Mouse (Mus musculus): ENCODE results near the gene Gm20388. TPM values are rescaled to one million over a fixed set of nuclear protein-coding genes. Genes with fewer than 3 reads are reported as not detected.
A peak's percentile ranks its signal among the peaks of the same experiment; 100 is the strongest.

Gm20388 gene
- polyA plus RNA-seq, 1 experiment from 2014 or later = 8.3 TPM

DNA sequence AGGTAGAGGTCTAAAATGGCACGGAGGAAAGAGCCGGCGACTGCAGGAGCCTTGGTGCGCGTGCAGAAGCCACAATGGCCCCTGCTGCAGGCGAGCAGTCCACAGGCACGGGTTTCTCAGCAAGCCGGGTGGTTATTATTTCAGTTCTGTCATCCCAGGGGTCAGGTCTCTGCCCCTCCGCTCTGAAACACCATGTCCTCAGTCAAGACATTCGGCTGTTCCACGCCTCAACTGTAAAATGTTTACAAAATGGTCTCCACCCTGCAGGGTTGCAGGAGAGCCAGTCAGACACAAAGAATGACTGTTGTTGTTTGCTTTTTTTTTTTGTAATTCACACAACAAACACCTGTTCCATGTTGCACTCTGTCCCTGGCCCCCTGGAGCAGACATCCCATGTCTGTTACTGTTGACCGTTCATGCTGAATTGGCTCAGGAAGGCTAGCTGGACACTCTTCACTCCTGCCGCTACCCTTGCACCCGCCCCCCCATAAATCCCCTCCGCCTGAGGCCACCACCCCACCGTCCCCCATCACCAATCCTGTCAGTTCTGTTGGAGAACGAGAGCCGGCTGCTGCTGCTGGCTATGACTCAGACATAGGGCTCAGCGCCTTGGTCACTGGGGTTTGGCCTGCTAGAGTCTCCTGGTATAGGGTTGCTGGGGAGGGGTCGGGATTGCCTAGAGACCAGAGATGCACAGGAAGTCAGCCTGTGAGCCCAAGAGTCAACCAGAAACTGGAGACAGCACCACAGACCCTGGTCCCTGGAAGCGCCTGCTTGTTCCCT, 350.9 kb downstream of the Gm20388 start:
- H3K36me3 ChIP-seq (ENCODE audit: control insufficient read depth, insufficient read depth, low read length) = no peaks in the 10 kb centered on the region
- no peak for DNase-seq (ENCODE audit: low spot score)
- no peak for ATAC-seq (replicated peaks; ENCODE audit: low FRiP score, low TSS enrichment, low read depth)

GRCm38 (mm10) chr8:120263879-120264278, 353.2 kb downstream of the Gm20388 start:
- no peak overlapping the region for H3K4me3 ChIP-seq (ENCODE audit: low read depth, low read length)
- H3K4me1 ChIP-seq (replicated peaks; ENCODE audit: control insufficient read depth, insufficient read depth, low read length) = peaks cover 78% of the 10 kb centered on the region
- ATAC-seq (replicated peaks; ENCODE audit: low FRiP score, low TSS enrichment, low read depth) = no peak
- no peaks in the 10 kb centered on the region for H3K36me3 ChIP-seq (ENCODE audit: control insufficient read depth, insufficient read depth, low read length)
- no peaks in the 10 kb centered on the region for H3K9me3 ChIP-seq (ENCODE audit: control insufficient read depth, low read length)
- H3K9ac ChIP-seq (ENCODE audit: low read length) = no peak overlapping the region
- no peaks in the 10 kb centered on the region for H3K27me3 ChIP-seq (replicated peaks; ENCODE audit: control insufficient read depth, insufficient read depth, low read length)
- DNase-seq (ENCODE audit: low spot score) = no peak
- peak overlapping the region; percentile 95; the same call in 1 of the 2 replicates for H3K27ac ChIP-seq (ENCODE audit: low read depth)
- H3K4me2 ChIP-seq (ENCODE audit: low read length) = no peak overlapping the region
- WGBS = 89% methylated on average over 5 of the region's 5 CpGs

More for the DNA sequence above, 350.9 kb downstream of the Gm20388 start:
- H3K4me2 ChIP-seq (ENCODE audit: low read length) = peak overlapping the region; percentile 6; the same call in 1 of the 2 replicates
- 18% methylated on average over 21 of the region's 21 CpGs for WGBS
- peaks cover 70% of the 10 kb centered on the region for H3K4me1 ChIP-seq (replicated peaks; ENCODE audit: control insufficient read depth, insufficient read depth, low read length)
- no peak overlapping the region for H3K4me3 ChIP-seq (ENCODE audit: low read depth, low read length)
- peak overlapping the region; percentile 20; the same call in 1 of the 2 replicates for H3K27ac ChIP-seq (ENCODE audit: low read depth)
- no peak overlapping the region for H3K9ac ChIP-seq (ENCODE audit: low read length)
- no peaks in the 10 kb centered on the region for H3K9me3 ChIP-seq (ENCODE audit: control insufficient read depth, low read length)
- no peaks in the 10 kb centered on the region for H3K27me3 ChIP-seq (replicated peaks; ENCODE audit: control insufficient read depth, insufficient read depth, low read length)

GRCm38 (mm10) chr8:120264388-120264943, 353.8 kb downstream of the Gm20388 start:
- Histone ChIP-seq H3K4me3 (ENCODE audit: low read depth, low read length) (no peak overlapping the region), H3K4me2 (ENCODE audit: low read length) (peak overlapping the region; percentile 32), H3K27me3 (replicated peaks; ENCODE audit: control insufficient read depth, insufficient read depth, low read length) (no peaks in the 10 kb centered on the region), H3K27ac (ENCODE audit: low read depth) (peak overlapping the region; percentile 95), H3K9ac (ENCODE audit: low read length) (no peak overlapping the region), H3K9me3 (ENCODE audit: control insufficient read depth, low read length) (no peaks in the 10 kb centered on the region), H3K4me1 (replicated peaks; ENCODE audit: control insufficient read depth, insufficient read depth, low read length) (peaks cover 84% of the 10 kb centered on the region), H3K36me3 (ENCODE audit: control insufficient read depth, insufficient read depth, low read length) (no peaks in the 10 kb centered on the region)
- DNase-seq (ENCODE audit: low spot score) = no peak
- no peak for ATAC-seq (replicated peaks; ENCODE audit: low FRiP score, low TSS enrichment, low read depth)
- 26% methylated on average over 13 of the region's 13 CpGs for WGBS

- H3K9ac ChIP-seq (ENCODE audit: low read length) = no peak overlapping the region
- peak overlapping the region; percentile 95 for H3K27ac ChIP-seq (ENCODE audit: low read depth)
- ATAC-seq (replicated peaks; ENCODE audit: low FRiP score, low TSS enrichment, low read depth) (peak; percentile 81), DNase-seq (ENCODE audit: low spot score) (peak; percentile 83)
- no peak overlapping the region for H3K4me3 ChIP-seq (ENCODE audit: low read depth, low read length)
- peaks cover 85% of the 10 kb centered on the region for H3K4me1 ChIP-seq (replicated peaks; ENCODE audit: control insufficient read depth, insufficient read depth, low read length)
- no peaks in the 10 kb centered on the region for H3K9me3 ChIP-seq (ENCODE audit: control insufficient read depth, low read length)
- H3K4me2 ChIP-seq (ENCODE audit: low read length) = peak overlapping the region; percentile 32
- no peaks in the 10 kb centered on the region for H3K27me3 ChIP-seq (replicated peaks; ENCODE audit: control insufficient read depth, insufficient read depth, low read length)
- no peaks in the 10 kb centered on the region for H3K36me3 ChIP-seq (ENCODE audit: control insufficient read depth, insufficient read depth, low read length)
- WGBS = 3% methylated on average over 16 of the region's 16 CpGs
Observed at GRCm38 (mm10) chr8:120264944-120265453, 354.4 kb downstream of the Gm20388 start.

- H3K4me3 ChIP-seq (ENCODE audit: low read depth, low read length) = no peak overlapping the region
- H3K9me3 ChIP-seq (ENCODE audit: control insufficient read depth, low read length) = no peaks in the 10 kb centered on the region
- DNase-seq (ENCODE audit: low spot score) = peak; percentile 80
- peak overlapping the region; percentile 95 for H3K27ac ChIP-seq (ENCODE audit: low read depth)
- peaks cover 80% of the 10 kb centered on the region for H3K4me1 ChIP-seq (replicated peaks; ENCODE audit: control insufficient read depth, insufficient read depth, low read length)
- H3K36me3 ChIP-seq (ENCODE audit: control insufficient read depth, insufficient read depth, low read length) = no peaks in the 10 kb centered on the region
- peak overlapping the region; percentile 32 for H3K4me2 ChIP-seq (ENCODE audit: low read length)
- WGBS = 4% methylated on average over 4 of the region's 4 CpGs
- H3K27me3 ChIP-seq (replicated peaks; ENCODE audit: control insufficient read depth, insufficient read depth, low read length) = no peaks in the 10 kb centered on the region
- 0 out of 2 replicates have a peak overlapping the region, but pooled peaks have one; percentile 18 for H3K9ac ChIP-seq (ENCODE audit: low read length)
- peak; percentile 67 for ATAC-seq (replicated peaks; ENCODE audit: low FRiP score, low TSS enrichment, low read depth)
Observed at GRCm38 (mm10) chr8:120265471-120265870, 354.8 kb downstream of the Gm20388 start.

DNA sequence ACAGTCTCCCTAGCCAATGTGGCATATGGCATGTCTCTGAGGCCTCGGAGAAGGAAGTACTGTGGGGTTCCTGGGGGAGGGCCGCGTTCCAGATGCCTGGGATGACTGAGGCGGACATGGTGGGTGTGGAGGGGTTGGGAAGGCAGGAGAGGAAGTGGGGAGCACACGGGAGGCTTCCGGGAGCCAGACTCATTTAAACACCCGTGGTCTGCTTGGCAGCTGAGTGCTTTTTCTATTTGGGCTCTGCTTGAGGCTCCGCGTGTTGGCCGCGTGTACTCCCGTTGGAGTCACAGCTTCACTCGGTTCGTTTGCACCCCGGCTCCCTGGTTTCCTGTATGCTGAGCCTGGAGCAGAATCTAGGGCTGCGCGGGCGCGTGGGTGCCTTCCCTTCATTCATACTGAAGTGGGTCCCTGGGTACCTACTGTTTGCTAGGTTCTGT, 357.9 kb downstream of the Gm20388 start:
- H3K4me2 ChIP-seq (ENCODE audit: low read length) = no peak overlapping the region
- ATAC-seq (replicated peaks; ENCODE audit: low FRiP score, low TSS enrichment, low read depth) (no peak), DNase-seq (ENCODE audit: low spot score) (no peak)
- H3K9me3 ChIP-seq (ENCODE audit: control insufficient read depth, low read length) = no peaks in the 10 kb centered on the region
- 44% methylated on average over 19 of the region's 19 CpGs for WGBS
- peaks cover 55% of the 10 kb centered on the region for H3K4me1 ChIP-seq (replicated peaks; ENCODE audit: control insufficient read depth, insufficient read depth, low read length)
- no peaks in the 10 kb centered on the region for H3K27me3 ChIP-seq (replicated peaks; ENCODE audit: control insufficient read depth, insufficient read depth, low read length)
- H3K4me3 ChIP-seq (ENCODE audit: low read depth, low read length) = no peak overlapping the region
- H3K36me3 ChIP-seq (ENCODE audit: control insufficient read depth, insufficient read depth, low read length) = no peaks in the 10 kb centered on the region
- no peak overlapping the region for H3K9ac ChIP-seq (ENCODE audit: low read length)
- H3K27ac ChIP-seq (ENCODE audit: low read depth) = no peak overlapping the region; the same call in 1 of the 2 replicates

DNA sequence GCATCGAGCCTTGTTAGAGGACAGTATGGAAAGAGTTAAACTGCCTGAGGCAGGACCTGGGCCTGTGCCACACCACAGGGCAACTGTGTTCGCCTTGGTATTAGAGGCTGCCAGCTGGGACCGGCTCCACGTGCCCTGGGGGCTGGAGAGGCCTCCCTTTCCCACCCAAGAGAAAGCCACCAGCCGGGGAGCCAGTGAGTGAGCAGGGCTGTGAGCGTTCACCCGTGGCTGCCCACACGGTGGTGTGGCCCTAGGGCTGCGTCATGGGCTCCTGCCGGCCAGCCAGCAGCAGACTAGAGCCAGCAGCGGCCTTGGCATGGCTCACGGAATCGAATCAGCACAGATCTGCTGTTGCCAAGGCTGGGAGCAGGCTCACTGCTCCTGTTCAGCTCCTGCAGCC, 359.8 kb downstream of the Gm20388 start:
- no peak overlapping the region for H3K4me2 ChIP-seq (ENCODE audit: low read length)
- H3K9ac ChIP-seq (ENCODE audit: low read length) = no peak overlapping the region
- no peaks in the 10 kb centered on the region for H3K9me3 ChIP-seq (ENCODE audit: control insufficient read depth, low read length)
- WGBS = 84% methylated on average over 13 of the region's 13 CpGs
- ATAC-seq (replicated peaks; ENCODE audit: low FRiP score, low TSS enrichment, low read depth) (no peak), DNase-seq (ENCODE audit: low spot score) (no peak)
- no peaks in the 10 kb centered on the region for H3K27me3 ChIP-seq (replicated peaks; ENCODE audit: control insufficient read depth, insufficient read depth, low read length)
- H3K36me3 ChIP-seq (ENCODE audit: control insufficient read depth, insufficient read depth, low read length) = no peaks in the 10 kb centered on the region
- H3K4me3 ChIP-seq (ENCODE audit: low read depth, low read length) = no peak overlapping the region
- no peak overlapping the region for H3K27ac ChIP-seq (ENCODE audit: low read depth)
- H3K4me1 ChIP-seq (replicated peaks; ENCODE audit: control insufficient read depth, insufficient read depth, low read length) = peaks cover 46% of the 10 kb centered on the region

DNA sequence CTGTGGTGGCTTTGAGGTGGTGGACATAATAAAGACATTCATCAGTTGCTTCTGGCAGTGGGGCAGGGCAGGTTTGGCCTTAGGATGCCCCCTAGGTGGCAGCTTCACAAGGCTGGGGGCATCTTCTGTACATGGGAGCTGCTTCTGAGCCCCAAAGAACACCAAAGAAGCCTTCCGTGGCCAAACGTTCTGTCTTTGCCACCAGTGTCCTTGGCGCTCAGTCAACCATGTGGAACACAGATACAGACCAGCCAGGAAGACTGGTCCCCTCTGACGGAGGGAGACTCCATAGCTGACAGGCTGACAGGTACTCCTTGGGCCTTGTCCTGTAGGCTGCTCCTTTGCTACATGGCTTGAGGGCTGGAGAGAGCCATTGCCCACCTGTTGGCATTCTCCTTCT, 362.8 kb downstream of the Gm20388 start:
- WGBS = 91% methylated on average over 4 of the region's 4 CpGs
- H3K4me3 ChIP-seq (ENCODE audit: low read depth, low read length) = no peak overlapping the region
- H3K36me3 ChIP-seq (ENCODE audit: control insufficient read depth, insufficient read depth, low read length) = no peaks in the 10 kb centered on the region
- no peak for DNase-seq (ENCODE audit: low spot score)
- H3K9me3 ChIP-seq (ENCODE audit: control insufficient read depth, low read length) = no peaks in the 10 kb centered on the region
- no peaks in the 10 kb centered on the region for H3K27me3 ChIP-seq (replicated peaks; ENCODE audit: control insufficient read depth, insufficient read depth, low read length)
- H3K4me1 ChIP-seq (replicated peaks; ENCODE audit: control insufficient read depth, insufficient read depth, low read length) = peaks cover 48% of the 10 kb centered on the region
- H3K4me2 ChIP-seq (ENCODE audit: low read length) = no peak overlapping the region
- no peak overlapping the region for H3K9ac ChIP-seq (ENCODE audit: low read length)
- no peak overlapping the region for H3K27ac ChIP-seq (ENCODE audit: low read depth)
- no peak for ATAC-seq (replicated peaks; ENCODE audit: low FRiP score, low TSS enrichment, low read depth)
